Mouse (Mus musculus) liver, embryonic 14.5 days (tissue): ENCODE measurements at regions not wholly inside any gene's neighbourhood (a gene's known extent, or its start where the extent isn't known, plus 50 kb on each side); places are given as distances from the start of the nearest gene placed in this dataset.
A peak's percentile ranks its signal among the peaks of the same experiment; 100 is the strongest.

Experiments
- ATAC-seq: fragments of 200-750 bp; cut with Nextera tagmentation; 2 replicates; pipeline ENCODE4 v1.8.0; 2017; ENCODE audit warnings: moderate number of reproducible peaks, mild to moderate bottlenecking, moderate library complexity; ENCODE audit not compliant: insufficient read depth
- DNase-seq, 3 experiments: peaks; one replicate each; pipeline ENCODE4 v3.0.0-alpha.2; 2012 to 2013; ENCODE audit warnings: low read depth in 3 of 3, low spot score in 3 of 3
- H3K27ac ChIP-seq: fragments of 300-500 bp; sonication (generic); 2 replicates; pipeline ENCODE4 v1.5.1; 2014; ENCODE audit warnings: moderate library complexity, mild to moderate bottlenecking, control low read depth, inconsistent platforms
- H3K27me3 ChIP-seq: fragments of 300-500 bp; sonication (generic); 2 replicates; pipeline ENCODE4 v1.6.1; 2014; ENCODE audit warnings: mild to moderate bottlenecking, low read length, moderate library complexity; ENCODE audit not compliant: control insufficient read depth, insufficient read depth
- H3K36me3 ChIP-seq: fragments of 300-500 bp; sonication (generic); replicated peaks from 2 replicates; pipeline ENCODE4 v1.6.1; 2014; ENCODE audit warnings: low read depth; ENCODE audit not compliant: control insufficient read depth, insufficient read depth
- H3K4me1 ChIP-seq, 2 experiments: fragments of 200-500 bp in 1 of 2; fragments of 300-500 bp in 1 of 2; sonication (generic) in 1 of 2; replicated peaks; 2 replicates each; pipeline ENCODE4 v1.6.1; 2012 to 2014; ENCODE audit warnings: antibody characterized with exemption in 1 of 2, inconsistent platforms in 1 of 2, low read length in 1 of 2; ENCODE audit not compliant: control insufficient read depth in 2 of 2, insufficient read depth in 2 of 2
- H3K4me2 ChIP-seq: fragments of 300-500 bp; sonication (generic); 2 replicates; pipeline ENCODE4 v1.6.1; 2014; ENCODE audit warnings: low read depth, mild to moderate bottlenecking, control low read depth, moderate library complexity
- H3K4me3 ChIP-seq, 2 experiments: fragments of 200-500 bp in 1 of 2; fragments of 300-500 bp in 1 of 2; sonication (generic) in 1 of 2; 2 replicates each; pipeline ENCODE4 v1.5.1; 2012 to 2014; ENCODE audit warnings: low read depth in 2 of 2, low read length in 2 of 2, mild to moderate bottlenecking in 2 of 2, control low read depth in 1 of 2, inconsistent platforms in 1 of 2, moderate library complexity in 1 of 2; ENCODE audit not compliant: insufficient read depth in 1 of 2
- H3K9ac ChIP-seq: fragments of 300-500 bp; sonication (generic); replicated peaks from 2 replicates; pipeline ENCODE4 v1.6.1; 2014; ENCODE audit warnings: mild to moderate bottlenecking, control low read depth, moderate library complexity
- H3K9me3 ChIP-seq: fragments of 300-500 bp; sonication (generic); 2 replicates; pipeline ENCODE4 v1.6.1; 2016; ENCODE audit warnings: low read length, mixed read lengths; ENCODE audit not compliant: control insufficient read depth
- CTCF ChIP-seq: IDR thresholded peaks from 2 replicates; pipeline ENCODE4 v1.5.1; 2016; ENCODE audit warnings: antibody characterized with exemption, low read depth, control low read depth
- EP300 ChIP-seq: IDR thresholded peaks from 2 replicates; pipeline ENCODE4 v1.6.1; 2016; ENCODE audit warnings: antibody characterized with exemption, low read depth
- WGBS: fragments of 180-500 bp; shearing (Covaris S2); extraction: QIAGEN DNeasy Blood & Tissue Kit; methylation state at CpG from one replicate; pipeline ENCODE4 v1.1.7; 2014; ENCODE audit not compliant: insufficient replicate concordance; 5-methylcytosine and 5-hydroxymethylcytosine counted together

- H3K27ac ChIP-seq: no peak overlapping the region
- no peaks in the 10 kb centered on the region for H3K27me3 ChIP-seq
- H3K9me3 ChIP-seq: no peaks in the 10 kb centered on the region
- no peak for ATAC-seq
- H3K4me2 ChIP-seq: no peak overlapping the region
- DNase-seq: peak in 1 of 3 experiments; percentile 24
- no peaks in the 10 kb centered on the region for H3K36me3 ChIP-seq
- TF ChIP-seq EP300: no peak
- no peak for TF ChIP-seq CTCF
- no peak overlapping the region for H3K9ac ChIP-seq
- H3K4me3 ChIP-seq: no peak overlapping the region
- WGBS: 19% methylated on average over 6 of the region's 6 CpGs
- no peaks in the 10 kb centered on the region for H3K4me1 ChIP-seq
These were observed 53.1 kb upstream of the Rai14 start for GRCm38 (mm10) chr15:10767535-10767934.

DNA sequence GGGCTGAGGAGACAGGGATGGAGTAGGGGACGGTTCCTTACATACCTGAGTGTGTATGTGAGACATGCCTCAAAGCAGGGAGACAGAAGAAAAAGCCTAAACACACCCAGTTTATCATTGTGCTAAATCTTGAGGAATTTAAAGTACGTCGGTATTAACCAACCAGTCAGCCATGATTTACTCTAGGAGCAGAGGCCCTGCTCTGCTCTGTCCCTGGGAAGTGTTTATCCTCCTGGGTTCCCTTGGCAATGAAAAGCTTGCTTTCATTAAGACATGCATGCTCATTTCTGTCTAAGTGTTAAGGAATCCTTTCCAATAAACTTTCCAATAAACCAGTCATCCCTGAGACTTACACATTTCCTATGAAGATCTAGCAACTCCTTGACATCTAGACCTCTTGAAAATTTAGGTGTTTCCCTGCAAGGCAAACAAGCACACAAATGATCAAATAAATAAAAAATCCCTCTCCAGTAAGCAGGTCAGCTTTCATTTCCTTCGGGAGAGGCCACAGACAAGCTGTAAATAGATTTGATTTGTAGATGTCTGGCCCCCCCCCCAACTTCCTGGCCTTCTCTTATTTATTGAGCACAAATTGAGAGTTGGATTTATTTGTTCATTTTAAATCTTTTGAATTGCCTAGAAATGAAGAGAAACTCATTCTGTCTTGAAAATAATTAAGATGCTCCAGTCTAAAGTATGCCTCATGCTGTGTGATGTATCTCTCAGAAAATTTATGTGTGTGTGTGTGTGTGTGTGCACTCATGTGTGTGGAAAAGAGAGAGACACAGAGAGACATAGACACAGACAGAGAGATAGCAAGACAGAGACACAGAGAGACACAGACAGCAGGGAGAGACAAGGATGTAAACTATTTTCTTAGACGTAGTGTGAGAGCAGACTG, 56.2 kb upstream of the Rai14 start:
- Histone ChIP-seq H3K4me1 (no peaks in the 10 kb centered on the region), H3K27ac (no peak overlapping the region), H3K36me3 (no peaks in the 10 kb centered on the region), H3K4me2 (no peak overlapping the region), H3K4me3 (no peak overlapping the region), H3K27me3 (no peaks in the 10 kb centered on the region), H3K9me3 (no peaks in the 10 kb centered on the region), H3K9ac (no peak overlapping the region)
- ATAC-seq (no peak), DNase-seq (no peak)
- TF ChIP-seq EP300 (no peak), CTCF (no peak)
- 42% methylated on average over 5 of the region's 5 CpGs for WGBS

DNA sequence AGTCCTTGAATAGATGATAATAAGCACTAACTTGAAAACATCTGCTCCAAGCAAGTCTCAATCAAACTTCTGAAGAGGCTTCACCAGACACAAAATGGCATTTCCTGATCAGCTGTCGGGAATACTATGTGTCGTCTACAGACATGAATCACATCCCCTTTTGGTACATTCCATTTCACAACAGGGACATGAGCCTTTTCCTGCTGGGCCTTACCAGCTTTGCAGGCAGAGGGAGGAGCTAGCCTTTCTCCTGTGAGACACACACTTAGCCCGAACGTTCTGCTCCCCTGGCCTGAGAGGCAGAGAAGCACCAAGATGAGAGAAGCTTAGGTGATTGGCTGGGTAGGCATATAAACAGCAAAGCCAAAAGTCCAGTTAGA, 56.9 kb upstream of the Rai14 start:
- Histone ChIP-seq H3K4me3 (no peak overlapping the region), H3K27me3 (no peaks in the 10 kb centered on the region), H3K9me3 (no peaks in the 10 kb centered on the region), H3K9ac (no peak overlapping the region), H3K27ac (no peak overlapping the region), H3K4me2 (no peak overlapping the region), H3K36me3 (no peaks in the 10 kb centered on the region), H3K4me1 (no peaks in the 10 kb centered on the region)
- no peak for DNase-seq
- ATAC-seq: no peak
- 27% methylated on average over 4 of the region's 4 CpGs for WGBS
- no peak for TF ChIP-seq CTCF
- no peak for TF ChIP-seq EP300

DNA sequence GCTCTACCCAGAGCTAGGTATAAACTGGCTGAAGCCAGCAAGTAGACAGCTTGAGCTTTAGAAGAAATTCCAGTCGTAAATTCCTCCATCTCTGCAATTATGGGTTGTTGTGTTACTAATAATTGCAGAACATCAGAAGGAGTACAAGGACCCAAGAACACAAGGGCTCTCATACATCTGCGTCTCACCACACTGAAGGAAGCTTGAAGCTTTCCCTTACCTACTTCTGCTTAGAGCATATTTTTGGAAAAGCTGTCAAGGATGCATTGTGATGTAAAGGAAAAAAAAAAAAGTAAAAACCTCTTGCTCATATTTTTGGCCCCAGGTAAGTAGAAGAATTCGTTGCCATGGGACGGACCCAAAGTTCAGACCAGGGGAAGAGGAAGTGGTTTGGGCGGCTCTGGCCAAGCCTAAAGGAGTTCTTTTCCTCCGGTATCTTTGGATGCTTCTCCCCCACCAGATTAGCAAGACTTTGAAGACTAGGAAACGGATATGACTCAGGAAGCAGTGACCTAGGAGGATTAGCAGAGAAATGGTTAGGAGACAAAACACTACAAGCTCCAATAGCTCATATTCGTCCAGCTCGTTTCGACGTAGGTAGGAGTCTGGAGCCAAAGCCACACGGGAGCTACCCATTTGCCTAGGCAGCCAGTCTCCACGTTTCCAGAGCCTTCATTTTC, 65.7 kb upstream of the Rai14 start:
- ATAC-seq (no peak), DNase-seq (no peak)
- no peak overlapping the region for H3K27ac ChIP-seq
- H3K36me3 ChIP-seq: no peaks in the 10 kb centered on the region
- no peaks in the 10 kb centered on the region for H3K27me3 ChIP-seq
- H3K4me3 ChIP-seq: no peak overlapping the region
- H3K9ac ChIP-seq: no peak overlapping the region
- 15% methylated on average over 13 of the region's 13 CpGs for WGBS
- no peaks in the 10 kb centered on the region for H3K9me3 ChIP-seq
- H3K4me1 ChIP-seq: no peaks in the 10 kb centered on the region
- no peak for TF ChIP-seq CTCF
- no peak for TF ChIP-seq EP300
- H3K4me2 ChIP-seq: no peak overlapping the region

DNA sequence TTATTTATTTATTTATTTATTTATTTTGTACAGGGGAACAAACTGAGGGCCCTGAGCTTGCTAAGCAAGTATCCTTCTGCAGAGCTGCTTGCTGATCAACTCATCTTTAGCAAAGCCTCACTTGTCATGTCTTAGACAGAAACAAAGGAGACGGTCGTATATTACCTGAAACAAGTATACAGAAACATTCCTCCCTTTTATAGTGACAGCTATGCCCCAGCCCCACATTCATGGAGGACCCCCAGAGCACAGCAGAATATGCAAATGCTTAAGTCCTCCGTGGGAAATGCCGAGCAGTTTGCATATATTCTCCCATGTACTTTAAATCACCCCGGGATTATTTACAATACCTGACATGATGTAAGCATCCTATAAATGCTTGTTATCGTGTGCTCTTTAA, 74.9 kb upstream of the Rai14 start:
- 70% methylated on average over 6 of the region's 6 CpGs for WGBS
- Histone ChIP-seq H3K9me3 (no peaks in the 10 kb centered on the region), H3K27me3 (no peaks in the 10 kb centered on the region), H3K4me3 (no peak overlapping the region), H3K9ac (no peak overlapping the region), H3K4me2 (no peak overlapping the region), H3K4me1 (no peaks in the 10 kb centered on the region), H3K36me3 (no peaks in the 10 kb centered on the region), H3K27ac (no peak overlapping the region)
- no peak for ATAC-seq
- DNase-seq: no peak
- no peak for TF ChIP-seq EP300
- no peak for TF ChIP-seq CTCF
